In the genomic region with DNA sequence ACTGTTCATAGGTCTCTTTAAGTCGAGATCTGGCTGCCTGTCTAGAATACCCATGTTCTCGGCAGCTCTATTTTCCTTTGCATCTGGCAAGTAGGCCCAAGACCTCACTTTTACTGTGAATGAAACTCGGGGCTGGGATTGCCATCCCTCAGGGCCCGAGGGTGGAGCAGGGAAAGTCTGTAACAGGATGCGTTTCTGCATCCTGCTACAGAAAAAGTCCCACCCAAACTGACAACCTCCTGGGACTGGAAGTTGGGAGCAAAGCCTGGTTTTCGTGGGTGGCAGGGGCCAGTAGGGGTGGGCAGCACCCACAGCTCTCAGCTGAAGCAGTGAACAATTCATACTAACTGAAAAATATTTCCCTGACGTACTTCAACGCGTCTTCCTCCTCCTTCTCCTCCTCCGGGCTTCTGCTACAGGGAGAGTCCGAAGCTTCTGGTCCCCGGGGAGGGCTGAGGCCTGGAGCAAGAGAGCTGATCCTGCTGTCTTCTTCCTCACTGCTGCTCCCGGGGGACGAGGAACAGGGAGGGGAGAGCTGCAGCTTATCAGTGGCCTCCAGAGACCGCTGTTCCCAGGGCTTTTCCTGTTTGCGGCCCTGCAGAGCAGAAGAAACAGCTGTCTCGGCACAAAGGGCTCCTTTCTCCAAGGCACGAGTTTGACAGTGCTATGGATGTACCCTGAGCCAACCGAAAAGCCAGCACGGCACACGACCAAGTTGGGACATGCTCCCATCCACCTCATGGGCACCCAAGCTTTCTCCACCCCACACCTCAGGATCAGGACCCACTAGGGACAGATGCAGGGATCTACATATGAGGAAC, we compare ENCODE assay signal across 8 mouse cellular contexts. TPM values are rescaled to one million over a fixed set of nuclear protein-coding genes. Genes with fewer than 3 reads are reported as not detected.
DNase-seq lines count a peak whose midpoint lies in the region; ATAC-seq and TF ChIP-seq lines count a peak whose summit lies in the region.
"Had no signal": no experiment of that assay in that cellular context is flagged by ENCODE, and none has a peak within 500 bp of the region (broad histone marks: within the 10 kb centered on the region; RNA-seq: fewer than 3 reads in every experiment).

No protein-coding gene starts in this region.

- H3K4me2 ChIP-seq in lung, postnatal 0 days (replicated peaks; ENCODE audit: low read depth, low read length), result peak overlapping the region; percentile 27; the same call in 1 of the 2 replicates

- peak overlapping the region; percentile 89 for H3K27ac ChIP-seq in lung, postnatal 0 days (ENCODE audit: low read length)

- peak; percentile 70; the same call in 1 of the 2 replicates for TF ChIP-seq EP300 in lung, postnatal 0 days (IDR thresholded peaks at IDR 0.05)

- no peak overlapping the region for H3K4me3 ChIP-seq in lung, postnatal 0 days (ENCODE audit: low read depth, low read length)

- no peaks in the 10 kb centered on the region for H3K27me3 ChIP-seq in lung, postnatal 0 days (replicated peaks; ENCODE audit: insufficient read depth, low read length)

- DNase-seq in MEL-GATA-1-ER (ENCODE audit: extremely low read depth, low read depth), result peak; percentile 90
- DNase-seq in adrenal gland, postnatal 36 days, result peak; percentile 58 to 76
- peak; percentile 100 for DNase-seq in heart, adult 11 months
- DNase-seq in kidney, adult 8-10 months, result peak; percentile 67 to 74
- DNase-seq in lung, postnatal 0 days (ENCODE audit: low spot score), result peak; percentile 79
- peak; percentile 39 for DNase-seq in thymus, postnatal 4 days
- no peak for DNase-seq in layer of hippocampus, adult 11-12 months (ENCODE audit: low spot score)

- 0 out of 2 replicates have a peak overlapping the region, but pooled peaks have one; percentile 16 for H3K9ac ChIP-seq in lung, postnatal 0 days (replicated peaks; ENCODE audit: low read depth)

- TF ChIP-seq CTCF in lung, postnatal 0 days (IDR thresholded peaks at IDR 0.05), result peak; percentile 63

- H3K9me3 ChIP-seq in lung, postnatal 0 days (ENCODE audit: low read length), result no peaks in the 10 kb centered on the region

- 39% methylated on average over 21 of the region's 21 CpGs for WGBS in lung, postnatal 0 days

- peaks cover 5% of the 10 kb centered on the region; the same call in 1 of the 2 replicates for H3K36me3 ChIP-seq in lung, postnatal 0 days (ENCODE audit: insufficient read depth, low read length)

- peaks cover 19% of the 10 kb centered on the region; the same call in 1 of the 2 replicates for H3K4me1 ChIP-seq in lung, postnatal 0 days (ENCODE audit: insufficient read depth, low read depth, low read length)

- ATAC-seq in lung, postnatal 0 days, result peak; percentile 43

RNA-seq across cellular contexts. Expression of gene Cyren, which starts 3.5 kb away (rescaled TPM):
- 1 to 10 TPM; 5.3 to 9.6 TPM for total RNA-seq in adrenal gland, postnatal 36 days (2021)
- 12.6 and 13.8 TPM in 2 replicates for polyA plus RNA-seq in lung, postnatal 0 days (2015; fragmentation: Nextera tagmentation; extraction: Ambion mirVana)

RNA-seq across cellular contexts. Expression of gene Tmem140, which starts 11.4 kb away (rescaled TPM):
- total RNA-seq in adrenal gland, postnatal 36 days (2021), result 10 to 100 TPM; 30.6 to 32.5 TPM
- polyA plus RNA-seq in lung, postnatal 0 days (2015; fragmentation: Nextera tagmentation; extraction: Ambion mirVana), result 30.6 and 34.9 TPM in 2 replicates

RNA-seq across cellular contexts. Expression of gene Wdr91, which starts 36.4 kb away (rescaled TPM):
- 10 to 100 TPM; 13.9 to 14.9 TPM for total RNA-seq in adrenal gland, postnatal 36 days (2021)
- polyA plus RNA-seq in lung, postnatal 0 days (2015; fragmentation: Nextera tagmentation; extraction: Ambion mirVana), result 19.9 and 21.1 TPM in 2 replicates

RNA-seq across cellular contexts. Expression of gene Stra8, which starts 45.7 kb away (rescaled TPM):
- not detected for total RNA-seq in adrenal gland, postnatal 36 days (2021)
- polyA plus RNA-seq in lung, postnatal 0 days (2015; fragmentation: Nextera tagmentation; extraction: Ambion mirVana), result 0.10 TPM in 1 of 2 replicates, not detected in the other
- total RNA-seq: neutrophil, adult 5-6 weeks had no signal
